Mouse (Mus musculus): Measurements from ENCODE around the gene Suox.

DNA sequence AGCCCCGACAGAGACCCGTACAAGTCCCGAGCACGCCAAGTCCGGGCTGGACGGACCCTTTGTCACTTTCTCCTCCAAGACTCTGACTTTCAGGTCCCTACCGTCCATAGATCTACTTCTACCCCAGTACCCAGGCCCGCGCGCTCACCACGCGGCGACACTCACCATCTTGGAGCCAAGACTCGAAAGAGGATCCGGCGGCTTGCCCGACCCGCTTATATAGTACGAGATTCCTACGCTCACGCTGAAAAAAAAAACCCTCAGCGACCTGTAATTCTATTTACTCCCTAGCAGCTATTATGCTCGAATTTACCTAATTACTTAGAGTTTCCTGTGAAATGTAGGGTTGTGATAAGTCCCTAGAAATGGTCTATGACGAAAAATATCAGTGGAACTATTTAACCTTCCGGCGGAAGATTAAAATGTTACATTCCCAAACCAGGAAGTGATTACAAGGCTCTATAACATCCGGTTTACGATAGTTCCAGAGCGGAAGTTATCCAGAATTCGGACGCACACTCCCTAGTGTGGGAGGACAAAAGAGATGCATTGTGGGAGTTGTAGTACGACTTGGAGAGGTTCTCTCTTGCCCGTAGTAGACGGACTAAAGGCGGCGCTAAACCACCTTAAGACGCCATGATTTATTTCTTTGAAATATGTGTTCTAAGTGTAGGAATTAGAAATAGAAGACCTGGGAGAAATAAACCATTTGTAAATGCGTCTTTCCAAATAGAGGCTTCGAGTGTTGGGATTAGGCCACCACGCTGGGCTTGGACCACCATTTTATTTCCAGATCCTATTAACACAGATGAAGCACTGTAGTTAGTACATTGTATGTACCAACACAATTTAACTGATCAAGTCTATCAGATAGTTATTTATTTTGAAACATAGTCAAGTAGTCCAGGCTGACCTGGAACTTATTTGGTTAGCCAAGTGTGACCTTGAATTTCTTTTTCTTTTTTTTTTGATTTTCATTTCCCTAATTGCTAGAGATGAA is 47.3 kb downstream of the Suox start, which contains the start of gene Rps26:
- peak; percentile 50; the same call in 1 of the 2 replicates for TF ChIP-seq CTCF (IDR thresholded peaks at IDR 0.05; ENCODE audit: low read depth)
- peak; percentile 50; the same call in 1 of the 2 replicates for TF ChIP-seq EP300 (IDR thresholded peaks at IDR 0.05; ENCODE audit: low read depth)
